Mouse (Mus musculus): ENCODE data around the gene Gpsm1. TPM values are rescaled to one million over a fixed set of nuclear protein-coding genes. Genes with fewer than 3 reads are reported as not detected.

Gpsm1 gene
- total and polyA plus RNA-seq, 3 experiments = 9.4 to 20.0 (median 14.9) TPM

DNA sequence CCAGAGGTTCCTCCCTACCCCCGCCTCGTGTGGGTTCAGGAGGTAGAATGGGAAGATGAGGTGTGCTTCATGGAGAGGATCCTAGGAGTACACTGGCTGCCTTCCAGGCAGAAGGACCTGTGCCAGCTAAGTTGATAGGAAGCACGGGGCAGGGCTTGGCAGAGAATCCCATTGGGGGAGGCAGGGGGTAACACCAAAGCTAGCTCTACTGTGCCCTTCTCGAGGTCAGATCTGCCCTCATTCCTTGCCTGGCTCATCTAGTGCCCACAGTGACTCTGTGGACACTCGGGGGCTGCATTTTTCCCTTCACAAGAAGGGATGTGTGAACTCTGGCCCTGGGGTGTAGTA lies 23.9 kb downstream of the Gpsm1 start:
- peak; percentile 72 for DNase-seq

DNA sequence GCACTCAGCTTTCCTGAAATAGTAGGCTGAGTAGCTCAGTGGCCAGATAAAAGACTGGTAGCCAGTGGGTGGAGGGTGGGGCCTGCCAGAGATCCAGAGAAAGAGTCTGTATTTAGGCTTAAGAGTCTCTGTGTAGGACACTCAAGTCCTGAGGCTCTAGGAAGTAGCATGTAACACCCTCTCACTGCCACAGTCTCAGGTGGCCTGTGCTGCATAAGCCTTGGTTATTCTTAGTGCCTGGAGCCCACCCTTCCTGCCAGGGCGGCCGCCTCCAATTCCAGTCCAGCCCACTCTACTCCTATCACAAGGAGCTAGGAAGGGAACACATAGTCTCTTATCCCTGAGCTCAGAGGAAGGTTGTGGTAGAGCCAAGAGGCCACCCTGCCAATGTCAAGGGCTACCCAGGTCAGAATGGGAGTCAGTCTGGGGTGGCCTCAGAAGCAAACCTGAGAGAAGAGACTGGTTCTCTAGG lies 26.2 kb downstream of the Gpsm1 start:
- DNase-seq = no peak

DNA sequence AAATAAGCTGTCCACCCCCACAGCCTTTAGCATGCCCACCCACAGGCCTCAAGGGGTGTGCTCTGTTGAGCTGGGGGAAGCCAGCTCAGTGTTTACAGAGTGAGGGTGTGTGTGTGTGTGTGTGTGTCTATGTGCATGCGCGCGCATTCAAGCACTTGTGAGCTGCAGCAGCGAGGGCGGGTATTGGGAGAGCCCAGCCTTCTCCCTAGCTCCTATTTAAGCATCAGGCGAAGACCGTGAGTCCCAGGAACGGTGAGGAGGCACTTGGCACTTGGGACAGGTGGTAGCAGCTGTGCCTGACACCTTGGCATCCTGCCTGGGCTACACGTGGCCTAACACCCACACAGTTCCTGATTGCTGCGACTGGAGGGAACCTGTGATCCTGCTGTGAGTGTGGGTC lies 26.7 kb downstream of the Gpsm1 start:
- no peak for DNase-seq

DNA sequence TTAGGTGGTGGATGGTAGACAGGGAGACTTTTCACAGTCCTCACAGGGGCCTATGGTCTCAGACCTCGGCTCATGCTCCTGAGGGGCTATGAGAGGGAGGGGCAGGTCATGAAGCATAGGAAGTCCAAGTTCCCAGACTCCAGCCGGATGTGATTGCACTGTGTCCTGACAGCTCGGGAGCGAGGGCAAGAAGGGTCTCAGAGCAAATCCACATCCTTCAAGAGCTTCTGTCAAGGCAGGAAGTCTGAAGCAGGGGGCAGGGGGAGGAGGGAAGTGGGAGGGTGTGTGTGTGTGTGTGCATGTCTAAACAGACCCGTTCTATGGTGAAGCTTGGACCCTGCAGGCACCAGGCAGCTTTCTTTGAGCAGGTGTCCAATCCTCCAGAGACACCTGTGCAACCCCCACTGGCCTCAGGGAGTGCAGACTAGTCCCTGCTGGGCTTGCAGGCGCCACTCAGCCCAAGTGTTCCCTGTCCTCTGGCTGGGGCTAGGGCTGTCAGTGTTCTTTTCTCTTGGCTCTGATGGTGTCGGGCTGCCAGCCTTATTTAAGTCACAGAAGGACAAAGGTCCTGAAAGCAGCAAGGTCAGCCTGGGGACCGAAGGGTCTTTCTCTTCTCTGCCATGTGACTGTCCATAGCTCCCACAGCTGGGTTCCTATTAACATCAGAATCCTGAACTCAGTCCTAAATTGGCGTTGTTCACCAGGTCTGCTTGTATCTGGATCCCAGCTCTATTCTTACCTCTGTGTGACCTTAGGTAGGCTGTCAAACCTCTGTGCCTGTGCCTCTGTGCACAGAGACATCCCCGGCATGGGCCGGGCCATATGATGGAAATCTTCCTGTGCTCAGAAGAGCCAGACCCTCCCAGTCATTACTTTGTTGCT lies 27.5 kb downstream of the Gpsm1 start:
- peak; percentile 56 for DNase-seq

DNA sequence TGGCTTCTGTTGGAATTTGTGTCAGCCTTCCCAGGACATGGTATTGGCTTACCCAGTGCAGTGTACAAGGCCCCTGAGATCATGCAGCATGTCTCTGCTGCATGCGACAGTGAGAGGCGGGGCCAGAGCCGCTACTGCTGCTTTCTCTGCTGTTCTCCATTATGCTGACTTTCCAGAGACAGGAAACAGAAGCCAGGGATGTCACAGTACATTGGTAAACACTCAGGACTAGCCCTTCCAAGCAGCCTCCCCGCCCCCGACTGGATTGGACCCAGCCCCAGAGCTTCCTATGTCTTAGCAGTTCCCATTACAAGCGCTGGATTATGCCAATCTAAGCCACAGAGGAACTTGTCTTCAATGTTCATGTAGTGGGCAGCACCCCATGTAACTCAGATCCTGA lies 32.9 kb downstream of the Gpsm1 start:
- no peak for DNase-seq

DNA sequence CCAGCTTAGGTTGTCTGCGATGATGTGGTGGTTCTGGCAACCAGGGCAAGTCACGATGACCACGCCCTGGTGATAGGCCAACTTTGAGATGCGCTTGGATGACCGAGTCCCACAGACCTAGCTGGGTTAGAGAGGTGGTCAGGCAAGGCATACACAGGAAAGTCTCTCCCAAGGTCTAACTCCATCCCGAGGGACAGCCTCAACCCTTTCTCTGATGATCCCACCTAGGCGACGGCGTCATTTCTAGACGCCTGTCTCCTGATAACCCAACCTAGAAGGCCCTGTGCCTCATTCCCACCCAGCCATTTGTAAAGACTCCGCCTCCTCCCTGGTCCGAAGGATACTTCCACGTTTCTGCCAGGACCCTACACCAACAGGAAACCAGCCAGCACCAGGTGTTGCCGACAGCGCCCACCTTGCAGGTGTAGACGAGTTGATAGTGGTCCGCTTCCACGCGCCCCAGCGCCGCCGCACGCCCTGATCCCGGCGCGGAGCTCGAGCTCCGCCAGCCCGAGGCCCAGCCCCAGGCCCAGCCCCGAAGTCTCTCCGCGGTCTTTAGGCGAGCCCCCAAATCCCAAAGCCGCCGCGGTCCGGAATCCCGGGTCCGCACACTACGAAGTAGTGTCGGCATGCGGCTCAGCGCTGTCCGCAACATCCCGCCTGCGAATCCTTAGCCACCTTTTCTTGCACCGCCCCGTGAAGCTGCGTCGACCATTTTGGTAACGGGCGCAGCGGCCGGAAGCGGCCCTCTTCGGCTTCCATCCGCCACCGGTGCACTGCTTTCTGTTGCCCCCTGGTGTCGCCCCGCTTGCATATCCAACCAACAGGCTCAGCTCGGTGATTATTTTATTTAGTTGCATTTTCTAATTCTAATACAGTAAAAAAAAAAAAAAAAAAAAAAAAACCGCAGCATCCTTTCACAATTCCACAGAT lies 36.3 kb downstream of the Gpsm1 start, which contains the start of gene Dnlz:
Gene Dnlz (minus strand): TSS at position 753 of the 933 bp plus-strand sequence.
- DNase-seq = peak; percentile 95

DNA sequence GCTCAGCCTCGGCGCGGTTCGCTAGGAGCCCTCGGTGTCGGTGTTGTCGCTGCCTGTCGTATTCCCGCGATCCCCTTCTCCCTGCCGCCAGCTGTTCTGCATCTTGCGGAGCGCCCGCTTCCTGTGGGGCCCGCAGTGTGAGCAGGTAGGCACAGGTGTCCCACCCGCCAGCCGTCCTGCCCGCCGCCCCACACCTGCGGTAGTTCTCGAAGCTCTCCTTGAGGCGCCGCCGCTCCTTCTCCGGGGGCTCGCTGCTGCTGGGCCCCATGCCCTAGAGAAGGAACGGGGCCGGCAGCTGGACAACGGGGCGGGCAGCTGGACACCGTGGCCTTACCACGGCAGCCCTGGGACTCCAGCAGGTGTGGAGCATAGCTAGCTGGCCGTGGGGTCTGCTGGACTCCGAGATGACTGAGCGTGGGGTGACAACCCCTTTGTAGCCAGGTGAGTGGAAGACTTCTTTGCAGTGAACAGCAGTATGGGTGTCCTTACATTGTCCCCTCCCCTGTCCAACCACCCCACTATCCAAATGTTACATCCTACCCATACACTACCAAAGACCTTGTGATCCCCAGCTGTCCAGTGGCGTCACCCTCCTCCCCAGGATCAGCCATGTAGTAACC lies 37.1 kb downstream of the Gpsm1 start:
- DNase-seq = no peak

DNA sequence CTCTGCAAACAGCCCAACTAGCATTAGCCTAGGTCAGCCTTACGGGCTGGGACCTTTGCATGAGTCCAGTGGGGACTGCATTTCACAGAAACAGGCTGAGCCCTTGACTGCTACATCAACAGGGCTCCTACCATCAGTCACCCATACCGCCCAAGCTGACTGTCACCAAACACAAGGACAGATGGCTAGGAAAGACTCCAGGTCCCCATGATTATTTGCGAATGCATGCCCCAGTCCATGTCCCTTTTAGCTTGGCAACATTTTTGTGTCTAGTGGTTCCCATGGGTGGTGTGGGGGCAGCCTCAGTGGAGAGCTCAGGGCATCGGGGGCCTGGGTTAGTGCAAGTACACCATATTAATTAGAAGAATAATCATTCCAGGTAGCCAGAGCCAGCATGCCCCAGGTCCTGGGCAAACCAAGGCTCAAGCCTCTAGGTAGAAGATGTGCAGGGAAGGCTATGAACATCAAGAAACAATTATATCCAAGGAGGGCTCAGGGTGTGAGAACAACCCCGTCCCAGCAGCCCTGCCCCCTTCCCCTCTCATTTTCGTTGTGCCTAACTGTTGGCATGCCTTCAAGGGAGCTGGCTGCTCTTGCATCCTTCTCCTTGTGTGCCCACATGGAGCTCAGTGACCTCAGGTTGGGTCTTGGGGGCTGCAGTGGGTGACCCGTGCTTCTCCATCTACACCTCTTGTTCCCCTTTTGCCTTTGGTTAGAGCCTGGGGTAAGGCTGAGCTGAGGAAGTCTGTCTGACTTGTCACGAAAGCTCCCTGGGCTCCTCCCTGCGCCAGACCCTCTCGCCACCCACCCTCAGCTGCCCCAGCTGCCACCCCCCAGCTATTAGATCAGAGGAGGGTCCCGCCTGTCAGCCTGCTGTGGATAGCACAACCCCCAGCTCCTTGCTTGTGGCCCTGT lies 38.0 kb downstream of the Gpsm1 start:
- no peak for DNase-seq

DNA sequence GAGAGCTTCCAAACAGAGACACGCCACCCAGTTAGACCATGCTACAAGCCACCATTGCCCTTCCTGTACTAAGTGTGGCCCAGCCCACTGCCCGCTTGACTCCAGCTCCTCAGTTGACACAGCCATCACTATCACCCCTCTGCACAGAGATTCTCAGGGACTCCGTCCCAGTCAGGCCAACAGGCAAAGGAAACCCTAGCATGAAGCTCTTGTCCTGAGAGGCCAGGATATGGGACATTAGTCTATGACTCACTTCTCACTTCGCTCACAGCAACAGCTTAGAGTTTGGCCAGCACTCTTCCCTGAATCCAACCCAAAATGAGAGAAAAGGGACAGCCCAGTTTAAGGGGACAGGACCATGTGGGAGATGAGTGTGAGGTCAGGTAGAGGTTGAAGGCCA lies 39.1 kb downstream of the Gpsm1 start:
- DNase-seq = no peak

DNA sequence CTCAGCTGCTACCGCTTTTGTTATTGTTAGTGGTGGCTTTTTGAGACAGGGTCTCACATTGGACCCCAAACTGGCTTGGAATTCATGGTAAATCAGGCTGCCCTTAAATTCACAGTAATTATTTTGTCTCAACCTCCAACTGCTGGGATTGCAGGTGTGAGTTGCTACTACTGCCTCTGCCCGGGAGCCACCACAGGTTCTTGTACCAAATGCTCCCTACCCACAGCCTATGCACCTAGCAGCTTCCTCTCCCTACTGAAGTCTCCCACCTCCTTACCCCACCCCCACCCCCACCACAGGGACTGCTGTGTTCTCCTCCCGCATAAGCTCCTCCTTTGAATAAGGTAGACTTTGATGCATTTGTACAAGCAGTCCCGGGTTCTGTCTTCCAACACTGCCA lies 40.9 kb downstream of the Gpsm1 start:
- no peak for DNase-seq

DNA sequence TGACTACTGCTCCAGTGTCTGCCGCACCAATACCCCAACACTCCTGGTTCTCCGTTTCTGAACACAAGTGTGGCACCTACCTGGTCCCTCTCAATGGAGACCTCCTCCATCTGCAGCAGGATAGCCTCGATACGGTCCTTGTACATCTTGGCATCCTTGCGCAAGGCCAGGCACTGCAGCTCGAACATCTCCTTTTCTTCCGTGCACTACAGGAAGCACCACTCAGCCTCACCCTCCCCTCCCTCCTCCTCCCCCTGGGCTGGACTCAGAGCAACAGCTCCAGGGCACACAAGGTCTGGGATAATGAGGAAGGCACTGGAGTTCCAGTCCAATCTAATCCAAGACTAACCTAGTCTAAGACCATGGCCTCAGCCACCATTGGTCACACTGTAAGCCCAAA lies 41.4 kb downstream of the Gpsm1 start:
- DNase-seq = no peak

DNA sequence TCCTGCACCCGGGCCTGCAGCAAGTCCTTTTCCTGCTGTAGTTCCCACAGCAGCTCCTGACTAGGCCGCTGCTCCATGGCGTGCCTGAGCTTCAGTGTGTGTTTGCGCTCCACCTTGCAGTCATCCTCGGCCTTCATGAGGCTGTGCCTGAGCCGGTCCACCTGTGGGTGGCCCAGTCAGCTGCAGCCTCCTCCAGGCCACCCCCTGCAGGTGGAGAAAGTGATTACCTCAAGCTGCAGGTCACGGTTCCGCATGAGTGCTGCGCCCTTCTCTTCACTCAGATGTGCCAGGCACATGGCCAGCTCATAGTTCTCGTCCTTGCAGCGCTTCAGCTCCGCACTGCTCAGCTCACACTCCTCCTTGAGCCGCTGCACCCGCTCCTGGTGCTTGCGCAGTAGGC lies 42.2 kb downstream of the Gpsm1 start:
- DNase-seq = no peak

DNA sequence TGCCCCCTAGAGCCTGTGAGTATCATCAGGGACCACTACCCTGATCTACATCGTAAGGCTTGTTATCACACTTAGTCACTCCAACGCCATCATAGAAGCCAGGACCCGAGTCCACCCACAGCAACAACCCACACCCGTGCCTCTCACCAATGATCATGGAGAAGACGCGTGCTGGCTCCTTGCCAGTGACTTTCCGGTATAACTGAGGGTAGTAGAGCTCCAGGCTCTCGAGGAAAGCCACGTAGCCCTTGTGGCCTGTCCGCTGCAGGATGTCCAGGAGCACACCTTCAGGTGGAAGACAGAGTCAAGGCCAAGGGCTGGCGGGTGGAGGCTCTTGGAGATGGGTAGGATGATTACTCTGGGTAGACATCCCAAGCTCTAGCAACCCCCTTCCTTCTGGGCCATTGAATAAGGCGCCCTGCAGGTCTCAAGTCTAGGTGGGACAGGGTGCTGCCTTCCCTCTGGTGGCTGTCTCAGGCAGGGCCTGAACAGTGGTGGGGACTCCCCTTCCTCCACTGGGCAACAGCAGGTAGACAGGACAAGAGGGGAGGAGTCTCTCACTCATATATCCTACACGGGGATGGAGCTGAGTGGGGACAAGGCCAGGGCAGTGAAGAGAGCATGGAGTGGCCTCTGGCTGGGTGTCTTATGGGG lies 43.5 kb downstream of the Gpsm1 start:
- DNase-seq = no peak

DNA sequence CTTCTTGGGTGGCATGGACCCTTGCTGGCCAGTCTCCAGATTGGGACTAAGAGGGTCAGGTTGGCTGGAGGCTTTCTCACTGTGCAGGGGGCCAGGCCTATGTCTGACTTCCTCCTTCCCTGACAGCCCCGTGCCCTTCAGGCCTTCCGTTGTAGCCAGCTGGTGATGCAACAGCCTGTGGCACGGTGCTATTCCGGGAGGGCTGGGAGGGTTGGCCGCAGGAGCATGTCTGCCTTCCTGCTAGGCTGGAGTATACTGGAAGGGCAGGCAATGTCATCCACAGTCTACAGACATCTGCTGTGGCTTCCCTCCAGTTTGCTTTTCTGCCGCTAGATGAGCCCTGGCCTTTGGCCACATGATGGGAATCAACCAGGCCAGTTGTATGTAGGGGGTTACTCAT lies 44.7 kb downstream of the Gpsm1 start:
- DNase-seq = no peak

DNA sequence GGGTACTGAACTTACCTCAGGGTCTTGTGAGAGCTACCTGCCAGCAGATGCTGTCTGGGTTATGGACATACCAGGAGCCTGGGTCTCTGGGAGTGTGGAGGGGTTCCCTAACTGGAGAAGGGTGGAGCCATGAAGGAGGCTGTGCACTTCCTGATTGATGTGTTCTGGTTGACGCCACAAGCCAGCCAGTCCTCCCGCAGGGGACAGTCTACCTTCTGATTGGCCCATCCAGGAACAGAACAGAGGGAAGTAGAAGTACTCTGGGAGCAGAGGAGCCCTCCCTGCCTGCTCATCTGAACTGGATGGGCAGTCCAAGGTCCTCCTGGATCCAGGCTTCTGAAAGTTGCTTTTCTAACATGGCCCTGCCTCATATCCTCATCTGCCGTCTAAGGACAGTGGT lies 45.5 kb downstream of the Gpsm1 start, which contains the start of gene Card9:
Gene Card9 (minus strand): TSS at position 147 of the 400 bp plus-strand sequence.
- DNase-seq = no peak

DNA sequence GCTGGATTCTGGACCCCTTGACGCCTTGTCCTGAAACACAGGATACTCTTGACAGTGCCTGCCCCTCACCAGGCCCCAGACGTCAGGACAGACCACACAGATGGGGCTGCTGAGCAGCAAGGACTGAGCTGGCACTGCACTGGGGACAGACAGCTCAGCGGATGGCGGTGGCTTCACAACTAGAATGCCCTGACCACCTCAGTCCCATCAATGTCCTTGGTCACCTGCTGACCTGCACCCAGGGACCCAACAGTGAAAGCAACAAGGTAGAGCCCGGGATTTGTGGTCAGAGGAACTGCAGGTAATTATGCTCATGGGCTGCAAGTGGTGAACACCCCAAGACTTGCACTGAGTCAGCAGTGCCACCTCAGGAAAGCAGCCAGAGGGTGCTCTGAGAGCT lies 47.7 kb downstream of the Gpsm1 start:
- no peak for DNase-seq

DNA sequence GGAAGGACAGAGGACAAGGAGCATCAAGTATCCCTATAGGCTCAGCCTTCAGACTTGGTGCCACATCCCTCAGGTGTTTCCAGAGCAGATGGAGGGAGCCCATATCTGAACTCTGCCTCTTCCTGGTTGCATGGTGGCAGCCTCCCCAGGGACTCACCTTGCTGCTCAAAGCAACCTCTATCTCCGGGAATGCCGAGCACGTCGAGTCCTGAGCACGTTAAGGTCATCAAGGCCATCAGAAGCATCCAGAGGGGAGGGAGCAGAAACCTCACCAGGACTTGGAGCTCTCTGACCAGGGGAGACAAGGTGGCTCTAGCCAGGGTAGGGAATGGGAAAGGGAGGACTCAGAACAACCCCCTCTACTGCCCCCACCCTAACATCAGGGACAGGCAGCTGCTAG lies 48.2 kb downstream of the Gpsm1 start:
- DNase-seq = no peak

DNA sequence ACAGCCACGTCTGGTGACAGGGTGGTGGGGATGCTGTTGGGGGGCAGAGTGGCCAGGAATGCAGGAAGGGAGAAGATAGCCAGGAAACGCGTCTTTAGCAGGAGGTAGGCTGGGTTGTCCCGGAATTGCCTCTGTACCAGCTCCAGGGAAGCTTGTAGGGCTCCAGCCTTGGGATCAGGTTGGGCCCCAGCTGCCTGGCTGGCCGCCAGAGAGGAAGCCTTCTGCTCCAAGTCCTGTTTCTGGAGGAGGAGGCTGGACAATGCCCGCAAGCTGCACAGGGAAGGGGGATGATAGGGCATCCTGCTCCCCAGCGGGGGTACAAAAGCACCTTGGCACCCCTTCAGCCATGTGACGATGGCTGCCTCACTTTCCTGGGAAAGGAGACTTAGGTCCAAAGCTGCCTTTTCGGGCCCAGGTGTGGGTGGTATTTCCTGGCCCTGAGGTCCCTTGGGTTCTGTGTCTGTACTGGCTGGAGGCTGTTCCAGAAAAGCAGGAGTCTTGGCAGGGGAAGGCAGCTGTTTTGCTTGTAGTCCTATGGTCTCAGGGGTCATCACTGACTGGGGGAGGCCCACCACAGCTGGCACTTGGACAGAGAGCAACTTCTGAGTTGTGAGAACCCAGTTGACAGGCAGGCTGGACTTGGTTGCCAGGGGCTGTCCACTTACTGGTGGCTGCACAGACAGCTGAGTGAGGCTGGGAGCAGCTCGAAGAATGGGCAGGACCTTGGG lies 49.6 kb downstream of the Gpsm1 start:
- DNase-seq = peak; percentile 81

DNA sequence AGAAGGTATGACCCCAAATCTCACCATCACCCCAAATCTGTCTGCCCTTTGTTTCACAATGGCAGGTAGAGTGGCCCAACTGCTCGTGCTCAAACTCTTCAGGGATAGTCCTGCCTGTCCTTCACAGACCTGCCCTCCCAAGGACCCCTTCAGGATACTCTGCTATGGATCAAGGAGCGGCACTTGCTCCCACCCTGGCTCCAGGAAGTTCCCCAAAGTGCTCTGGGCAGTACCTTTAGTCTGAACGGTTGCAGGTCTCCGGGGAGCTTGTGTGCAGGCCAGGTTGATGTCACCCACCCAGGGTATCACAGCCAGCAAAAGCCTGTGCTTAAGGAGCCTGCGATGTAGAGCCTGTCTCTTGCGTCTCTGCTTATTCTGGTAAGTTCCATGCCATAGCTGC lies 52.6 kb downstream of the Gpsm1 start:
- DNase-seq = no peak

DNA sequence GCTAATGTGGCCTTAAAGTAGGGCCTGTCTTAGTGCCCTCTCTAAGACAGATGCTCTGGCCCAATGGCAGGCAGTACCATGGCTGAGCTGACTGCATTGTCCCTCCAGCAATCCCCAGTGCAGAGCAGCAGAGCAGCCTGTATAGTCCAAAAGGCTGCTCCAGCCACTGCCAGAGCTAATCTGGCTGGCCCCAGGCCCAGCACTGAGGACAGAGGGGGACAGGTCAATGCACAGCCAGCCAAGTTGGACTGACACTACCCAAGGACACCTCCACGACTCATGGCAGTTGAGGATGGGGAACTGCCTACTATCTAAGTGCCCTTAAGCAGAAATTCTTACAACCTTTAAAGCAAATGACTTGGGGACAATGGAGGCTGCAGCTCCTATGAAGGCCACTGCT lies 53.3 kb downstream of the Gpsm1 start:
- DNase-seq = no peak
